Mouse (Mus musculus) R1 (cell line): ENCODE data around the gene Cep250.

Experiments
- DNase-seq: peaks from one replicate; pipeline ENCODE4 v3.0.0-alpha.2; 2018; ENCODE audit warnings: low read depth, low spot score

Cep250 gene

GRCm38 (mm10) chr2:155962991-155963390 is 6.7 kb downstream of the Cep250 start:
- DNase-seq: no peak

DNA sequence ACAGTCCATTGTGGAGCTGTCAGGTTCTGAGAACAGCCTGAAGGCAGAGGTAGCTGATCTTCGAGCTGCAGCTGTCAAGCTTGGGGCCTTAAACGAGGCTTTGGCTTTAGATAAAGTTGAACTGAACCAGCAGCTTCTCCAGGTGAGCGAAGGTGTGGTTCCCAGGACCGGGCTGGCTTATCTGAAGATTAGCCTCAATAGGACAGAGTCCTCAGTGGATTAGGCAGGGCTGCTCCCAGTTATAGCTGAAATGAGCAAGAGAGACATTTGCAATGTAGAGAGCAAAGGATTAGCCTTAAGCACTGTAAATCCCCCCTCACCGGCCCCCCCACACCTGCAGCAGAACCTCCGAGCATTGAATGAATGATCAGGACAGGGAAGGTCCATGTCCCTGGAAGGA is 17.1 kb downstream of the Cep250 start:
- no peak for DNase-seq

DNA sequence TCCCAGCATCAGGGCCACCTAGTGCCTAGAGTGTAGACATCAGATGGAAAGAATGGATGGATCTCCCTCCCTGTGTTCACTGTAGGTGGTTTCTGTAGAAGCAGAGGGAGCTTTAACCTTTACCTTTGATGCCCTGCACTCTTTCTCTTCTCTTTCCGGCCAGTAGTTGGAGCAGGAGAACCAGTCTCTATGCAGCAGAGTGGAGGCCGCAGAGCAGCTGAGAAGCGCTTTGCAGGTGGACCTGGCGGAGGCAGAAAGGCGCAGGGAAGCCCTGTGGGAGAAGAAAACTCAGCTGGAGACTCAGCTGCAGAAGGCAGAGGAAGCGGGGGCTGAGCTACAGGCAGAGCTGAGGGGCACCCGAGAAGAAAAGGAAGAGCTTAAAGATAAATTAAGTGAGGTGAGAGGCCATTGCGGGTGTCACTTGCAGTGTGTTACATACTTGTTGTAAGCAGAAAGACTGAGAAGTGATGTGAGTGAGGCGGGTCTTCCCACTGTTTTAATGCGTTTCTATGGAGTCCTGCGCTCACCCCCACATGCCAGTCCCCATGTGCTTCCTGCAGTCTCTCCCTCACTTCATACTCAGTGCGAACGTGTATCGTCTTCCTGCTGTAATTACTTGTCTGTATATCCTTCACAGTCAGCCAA is 18.0 kb downstream of the Cep250 start:
- peak; percentile 23 for DNase-seq

DNA sequence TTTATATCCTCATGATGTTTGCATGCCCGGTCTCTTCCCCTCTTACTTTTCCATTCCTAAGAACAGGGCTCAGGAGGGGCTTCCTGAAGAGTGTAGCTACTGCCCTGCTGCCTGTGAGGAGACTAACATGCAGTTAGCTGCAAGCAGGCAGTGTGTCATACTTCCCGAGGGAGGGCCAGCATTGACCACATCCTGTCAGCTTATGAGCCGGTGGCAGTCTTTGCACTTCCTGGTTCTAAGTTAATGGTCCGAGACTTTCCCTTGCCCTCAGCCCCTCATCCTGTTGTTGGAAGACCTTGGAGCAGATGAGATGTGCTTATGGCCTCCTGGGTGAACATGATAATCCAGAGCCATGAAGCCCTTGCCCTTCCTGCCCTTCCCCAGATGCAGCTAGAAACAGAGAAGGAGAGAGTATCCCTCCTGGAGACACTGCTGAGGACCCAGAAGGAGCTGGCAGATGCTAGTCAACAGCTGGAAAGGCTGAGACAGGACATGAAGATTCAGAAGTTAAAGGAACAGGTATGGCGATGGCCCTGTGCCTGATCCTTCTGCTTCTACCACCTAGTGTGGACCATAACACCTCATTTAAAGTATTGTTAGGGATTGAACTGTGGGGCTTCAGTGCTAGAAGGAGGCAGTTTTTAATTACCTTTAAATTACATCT is 23.2 kb downstream of the Cep250 start:
- no peak for DNase-seq

GRCm38 (mm10) chr2:155985776-155986175 is 29.5 kb downstream of the Cep250 start:
- no peak for DNase-seq

DNA sequence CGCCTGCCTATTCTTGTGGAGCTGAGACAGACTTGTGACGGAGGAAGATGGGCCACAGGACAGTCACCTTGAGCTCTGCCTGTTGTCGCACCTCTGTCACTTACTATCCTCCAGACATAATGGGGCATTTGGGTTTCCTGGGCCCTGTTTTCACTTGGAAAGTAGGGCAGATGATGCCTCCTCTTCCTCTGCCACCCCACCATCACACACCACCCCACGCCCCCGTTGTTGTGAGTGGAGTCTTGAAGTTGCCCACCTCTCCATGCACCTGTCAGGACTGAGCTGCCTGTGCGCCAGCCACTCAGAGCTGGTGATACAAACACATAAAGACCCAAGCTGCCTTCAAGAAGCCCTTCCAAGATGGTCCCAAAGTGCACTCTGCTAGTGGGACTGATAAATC is 30.9 kb downstream of the Cep250 start:
- DNase-seq: no peak

DNA sequence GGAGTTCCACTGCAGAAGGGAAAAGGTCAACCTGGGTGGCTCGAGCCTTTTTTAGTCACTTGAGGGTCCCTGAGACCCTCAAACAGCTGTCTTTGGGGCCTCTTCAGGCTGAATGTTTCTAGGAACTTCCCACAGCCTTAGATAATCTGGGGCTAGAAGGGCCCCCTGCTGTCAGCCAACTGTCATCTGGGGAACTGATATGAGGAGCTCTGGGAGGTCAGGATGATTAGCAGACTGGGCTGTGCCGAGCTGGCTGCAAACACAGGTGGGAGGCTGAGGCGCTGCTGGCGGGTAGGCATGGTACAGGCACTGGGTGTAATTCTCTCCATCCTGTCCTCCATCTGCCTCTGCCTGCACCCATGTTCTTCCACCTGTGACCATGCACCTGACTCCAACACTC is 32.8 kb downstream of the Cep250 start:
- DNase-seq: no peak

GRCm38 (mm10) chr2:155991151-155991550 is 34.9 kb downstream of the Cep250 start:
- DNase-seq: no peak

DNA sequence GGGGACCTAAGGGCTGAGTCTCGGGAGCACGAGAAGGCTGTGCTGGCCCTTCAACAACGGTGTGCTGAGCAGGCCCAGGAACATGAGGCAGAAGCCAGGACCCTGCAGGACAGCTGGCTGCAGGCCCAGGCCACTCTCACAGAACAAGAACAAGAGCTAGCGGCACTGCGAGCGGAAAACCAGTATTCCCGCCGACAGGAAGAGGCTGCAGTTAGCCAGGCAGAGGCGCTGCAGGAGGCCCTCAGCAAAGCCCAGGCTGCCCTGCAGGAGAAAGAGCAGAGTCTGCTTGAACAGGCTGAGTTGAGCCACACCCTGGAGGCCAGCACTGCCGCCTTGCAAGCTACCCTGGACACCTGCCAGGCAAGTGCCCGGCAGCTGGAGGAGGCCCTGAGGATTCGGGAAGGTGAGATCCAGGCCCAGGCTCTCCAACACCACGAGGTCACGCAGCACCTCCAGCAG is 35.6 kb downstream of the Cep250 start:
- DNase-seq: peak; percentile 75

DNA sequence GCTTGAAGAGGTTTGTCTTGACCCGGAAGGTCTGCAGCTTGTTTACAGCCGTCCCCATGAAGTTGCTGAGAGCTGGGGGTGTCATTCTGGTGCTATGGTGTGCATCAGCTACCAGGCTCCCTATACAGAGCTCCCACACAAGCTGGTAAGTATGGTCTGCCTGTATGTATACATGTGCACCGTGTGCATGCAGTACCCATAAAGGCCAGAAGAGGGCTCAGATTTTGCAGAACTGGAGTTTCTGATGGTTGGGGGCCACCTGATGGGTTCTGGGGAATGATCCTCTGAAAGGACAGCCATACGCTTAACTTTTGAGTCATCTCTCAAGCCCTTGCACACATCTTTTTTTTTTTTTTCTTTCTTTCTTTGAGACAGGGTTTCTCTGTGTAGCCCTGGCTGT is 49.1 kb downstream of the Cep250 start:
- peak; percentile 85 for DNase-seq

- DNase-seq: peak; percentile 99
Measured at GRCm38 (mm10) chr2:156007888-156008532, 51.8 kb downstream of the Cep250 start, which contains the start of the genes 6430550D23Rik and Ergic3. TSS of gene 6430550D23Rik (minus strand) at chr2:156007977. TSS of gene Ergic3 (plus strand) at chr2:156008045.

DNA sequence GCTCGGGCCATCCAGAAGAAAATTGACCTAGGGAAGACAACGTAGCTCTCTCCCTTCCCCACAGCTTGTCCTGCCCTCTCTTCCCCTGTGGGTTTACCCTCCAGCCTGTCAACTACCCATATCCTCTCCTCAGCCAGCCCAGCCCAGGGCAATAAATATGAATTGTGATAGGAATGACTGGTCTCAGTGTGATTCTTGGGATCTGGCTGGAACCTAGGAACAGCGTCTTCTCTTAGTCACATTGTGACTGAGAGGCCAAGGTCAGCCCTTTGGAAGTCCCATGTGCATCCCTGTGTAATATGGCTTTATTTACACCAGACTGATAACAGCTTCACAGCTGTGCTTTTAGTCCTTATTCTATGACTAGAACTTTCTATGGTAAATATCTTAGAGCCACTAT is 61.8 kb downstream of the Cep250 start:
- DNase-seq: no peak

DNA sequence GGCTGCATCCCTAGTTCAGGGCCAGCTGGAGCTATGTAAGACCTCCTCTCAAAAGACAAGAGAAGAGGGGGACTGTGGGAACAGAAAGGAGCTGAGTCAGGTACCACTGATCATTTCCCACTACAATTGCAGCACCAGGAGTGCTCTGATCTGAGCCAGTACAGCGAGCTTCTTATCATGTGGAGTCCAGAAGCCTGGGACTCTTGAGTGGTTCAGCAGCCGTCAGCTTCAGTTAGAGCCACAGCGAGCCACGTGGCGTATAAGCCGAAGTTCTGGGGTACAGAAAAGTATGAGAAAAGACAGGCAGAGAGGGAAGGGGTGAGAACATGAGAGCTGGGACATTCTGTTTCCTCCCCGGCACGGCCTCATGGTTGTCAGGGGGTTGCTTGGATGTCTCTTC is 65.0 kb downstream of the Cep250 start:
- no peak for DNase-seq

- DNase-seq: no peak
Measured at GRCm38 (mm10) chr2:156021765-156022164, 65.5 kb downstream of the Cep250 start.

GRCm38 (mm10) chr2:156025482-156025881 is 69.2 kb downstream of the Cep250 start:
- peak; percentile 48 for DNase-seq

DNA sequence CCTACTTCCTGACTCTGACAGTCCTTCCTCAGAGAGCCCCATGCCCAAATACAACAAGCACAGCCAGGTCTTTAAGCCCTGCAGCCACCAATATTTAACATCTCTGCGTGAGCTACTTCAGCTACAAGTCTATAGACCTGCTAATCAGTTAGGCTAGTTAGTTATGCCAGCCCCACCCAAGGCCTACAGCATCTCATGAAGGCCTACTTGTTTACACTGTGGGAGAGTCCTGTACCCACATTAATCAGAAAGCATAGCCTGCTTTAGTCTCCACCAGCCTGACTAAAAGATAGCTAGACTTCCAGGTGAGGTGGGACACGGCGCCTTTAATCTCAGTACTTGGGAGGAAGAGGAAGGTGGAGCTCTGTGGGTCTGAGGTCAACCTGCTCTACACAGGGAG is 83.1 kb downstream of the Cep250 start:
- DNase-seq: no peak

DNA sequence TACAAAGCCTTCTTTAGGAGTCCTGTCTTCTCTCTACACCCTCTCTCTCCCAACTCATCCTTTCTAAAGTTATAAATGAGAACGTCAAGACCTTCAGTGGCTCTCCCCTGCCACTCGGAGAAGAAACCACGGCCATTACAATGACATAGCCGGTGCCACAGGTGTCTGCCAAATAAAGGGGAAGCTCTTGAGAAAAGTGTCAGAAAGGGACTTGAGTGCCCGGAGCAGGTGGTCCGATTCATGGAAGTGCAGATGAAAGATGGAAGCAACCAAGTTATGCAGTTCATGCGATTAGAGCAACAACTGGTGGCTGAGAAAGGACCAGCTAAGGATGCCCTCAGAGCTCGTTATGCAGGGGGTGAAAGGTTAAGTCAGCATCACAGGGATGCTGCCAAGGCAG is 86.6 kb downstream of the Cep250 start:
- DNase-seq: no peak

DNA sequence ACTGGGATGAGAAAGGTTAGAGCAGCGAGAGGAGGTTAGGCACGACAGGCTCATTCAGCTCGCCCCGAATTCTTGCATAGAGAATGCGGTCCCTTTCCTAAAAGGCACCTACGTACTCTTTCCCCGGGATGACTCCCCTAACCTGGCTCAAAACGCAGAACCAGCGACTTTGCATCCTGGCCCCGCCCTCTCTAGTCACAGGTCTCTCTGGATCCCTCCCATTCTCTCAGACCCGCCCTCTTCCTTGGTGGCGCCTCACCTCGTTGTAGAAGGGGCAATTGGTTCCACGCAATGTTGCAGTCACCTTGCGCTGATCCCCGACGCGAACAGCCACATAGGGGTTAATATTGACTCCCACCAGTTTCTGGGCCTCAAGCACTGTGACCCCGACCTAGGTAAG is 91.7 kb downstream of the Cep250 start:
- peak; percentile 72 for DNase-seq
